Mouse (Mus musculus): ENCODE results near the gene Ctc1. TPM values are rescaled to one million over a fixed set of nuclear protein-coding genes. Genes with fewer than 3 reads are reported as not detected.
A peak's percentile ranks its signal among the peaks of the same experiment; 100 is the strongest.

Ctc1 gene
- total and polyA plus RNA-seq, 2 experiments from 2014 or later: 42.8 to 84.8 TPM

GRCm38 (mm10) chr11:69073951-69074775, 58.5 kb downstream of the Ctc1 start:
- 35% methylated on average over 6 of the region's 6 CpGs for WGBS
- Histone ChIP-seq H3K9me3 (ENCODE audit: low read length) (no peaks in the 10 kb centered on the region), H3K4me1 (ENCODE audit: insufficient read depth, low read length) (peaks cover 8% of the 10 kb centered on the region; the same call in 1 of the 2 replicates), H3K27me3 (ENCODE audit: insufficient read depth, low read length) (no peaks in the 10 kb centered on the region), H3K36me3 (ENCODE audit: insufficient read depth, low read length) (no peaks in the 10 kb centered on the region), H3K27ac (peak overlapping the region; percentile 97; the same call in 1 of the 2 replicates), H3K4me2 (ENCODE audit: low read depth, low read length) (peak overlapping the region; percentile 61; the same call in 1 of the 2 replicates), H3K9ac (replicated peaks; ENCODE audit: low read length) (0 out of 2 replicates have a peak overlapping the region, but pooled peaks have one; percentile 17), H3K4me3 (ENCODE audit: low read length) (no peak overlapping the region)
- no peak for ATAC-seq
- TF ChIP-seq CTCF (IDR thresholded peaks at IDR 0.05; ENCODE audit: low read depth): no peak
- DNase-seq (ENCODE audit: low spot score): no peak

DNA sequence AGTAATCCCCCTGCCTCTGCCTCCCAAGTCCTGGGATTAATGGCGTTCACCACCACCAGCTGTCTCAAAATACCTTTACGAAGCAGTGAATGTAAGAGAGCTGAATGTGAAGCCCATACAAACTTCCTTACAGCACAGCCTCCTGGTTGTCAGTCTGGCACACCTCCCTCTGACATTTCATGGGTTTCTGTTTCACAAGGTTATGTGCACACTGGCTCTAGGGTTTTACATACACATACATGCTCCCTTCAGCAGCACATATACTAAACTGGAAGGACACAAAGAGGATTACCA, 59.0 kb downstream of the Ctc1 start:
- DNase-seq (ENCODE audit: low spot score) (no peak), ATAC-seq (no peak)
- Histone ChIP-seq H3K4me2 (ENCODE audit: low read depth, low read length) (no peak overlapping the region), H3K4me3 (ENCODE audit: low read length) (no peak overlapping the region), H3K27ac (no peak overlapping the region), H3K9ac (replicated peaks; ENCODE audit: low read length) (no peak overlapping the region), H3K4me1 (ENCODE audit: insufficient read depth, low read length) (peaks cover 8% of the 10 kb centered on the region; the same call in 1 of the 2 replicates), H3K27me3 (ENCODE audit: insufficient read depth, low read length) (no peaks in the 10 kb centered on the region), H3K36me3 (ENCODE audit: insufficient read depth, low read length) (no peaks in the 10 kb centered on the region), H3K9me3 (ENCODE audit: low read length) (no peaks in the 10 kb centered on the region)
- TF ChIP-seq CTCF (IDR thresholded peaks at IDR 0.05; ENCODE audit: low read depth): no peak
- 45% methylated on average over 2 of the region's 2 CpGs for WGBS

GRCm38 (mm10) chr11:69075764-69076479, 60.2 kb downstream of the Ctc1 start:
- H3K36me3 ChIP-seq (ENCODE audit: insufficient read depth, low read length): no peaks in the 10 kb centered on the region
- no peak overlapping the region for H3K4me2 ChIP-seq (ENCODE audit: low read depth, low read length)
- no peak overlapping the region for H3K4me3 ChIP-seq (ENCODE audit: low read length)
- H3K27me3 ChIP-seq (ENCODE audit: insufficient read depth, low read length): no peaks in the 10 kb centered on the region
- ATAC-seq: no peak
- no peak for DNase-seq (ENCODE audit: low spot score)
- no peak overlapping the region for H3K27ac ChIP-seq
- TF ChIP-seq CTCF (IDR thresholded peaks at IDR 0.05; ENCODE audit: low read depth): no peak
- no peaks in the 10 kb centered on the region for H3K9me3 ChIP-seq (ENCODE audit: low read length)
- H3K9ac ChIP-seq (replicated peaks; ENCODE audit: low read length): no peak overlapping the region
- 48% methylated on average over 8 of the region's 9 CpGs for WGBS
- H3K4me1 ChIP-seq (ENCODE audit: insufficient read depth, low read length): peaks cover 6% of the 10 kb centered on the region; the same call in 1 of the 2 replicates

- TF ChIP-seq CTCF (IDR thresholded peaks at IDR 0.05; ENCODE audit: low read depth): no peak
- ATAC-seq (no peak), DNase-seq (ENCODE audit: low spot score) (peak; percentile 64)
These were observed 60.9 kb downstream of the Ctc1 start for GRCm38 (mm10) chr11:69076572-69076971.

DNA sequence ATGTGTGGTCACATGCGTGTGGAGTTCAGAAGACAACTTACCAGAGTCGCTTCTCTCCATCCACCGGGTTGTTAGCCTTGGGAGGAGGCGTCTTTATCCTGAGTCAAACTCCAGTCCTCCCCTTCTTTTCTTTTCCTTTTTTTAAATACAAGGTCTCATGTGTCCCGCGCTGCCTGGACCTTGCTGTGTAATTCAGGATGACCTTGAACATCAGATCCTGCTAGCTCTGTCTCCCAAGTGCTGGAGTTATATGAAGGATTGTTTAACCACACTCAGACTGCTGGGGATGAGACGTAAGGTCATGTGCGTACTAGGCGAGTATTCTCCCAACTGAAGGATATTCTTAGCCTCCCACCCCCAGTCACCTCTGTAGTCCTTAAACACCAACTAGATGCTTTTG, 61.6 kb downstream of the Ctc1 start:
- no peaks in the 10 kb centered on the region for H3K36me3 ChIP-seq (ENCODE audit: insufficient read depth, low read length)
- 90% methylated on average over 9 of the region's 9 CpGs for WGBS
- H3K4me1 ChIP-seq (ENCODE audit: insufficient read depth, low read length): no peaks in the 10 kb centered on the region; the same call in 1 of the 2 replicates
- no peak overlapping the region for H3K4me3 ChIP-seq (ENCODE audit: low read length)
- H3K9ac ChIP-seq (replicated peaks; ENCODE audit: low read length): no peak overlapping the region
- no peak overlapping the region for H3K27ac ChIP-seq
- no peak overlapping the region for H3K4me2 ChIP-seq (ENCODE audit: low read depth, low read length)
- TF ChIP-seq CTCF (IDR thresholded peaks at IDR 0.05; ENCODE audit: low read depth): no peak
- DNase-seq (ENCODE audit: low spot score): no peak
- no peak for ATAC-seq
- H3K9me3 ChIP-seq (ENCODE audit: low read length): no peaks in the 10 kb centered on the region
- H3K27me3 ChIP-seq (ENCODE audit: insufficient read depth, low read length): no peaks in the 10 kb centered on the region

More at GRCm38 (mm10) chr11:69076572-69076971, 60.9 kb downstream of the Ctc1 start:
- Histone ChIP-seq H3K4me3 (ENCODE audit: low read length) (no peak overlapping the region), H3K36me3 (ENCODE audit: insufficient read depth, low read length) (no peaks in the 10 kb centered on the region), H3K4me1 (ENCODE audit: insufficient read depth, low read length) (peaks cover under 1% of the 10 kb centered on the region; the same call in 1 of the 2 replicates), H3K27ac (no peak overlapping the region), H3K9me3 (ENCODE audit: low read length) (no peaks in the 10 kb centered on the region), H3K9ac (replicated peaks; ENCODE audit: low read length) (no peak overlapping the region), H3K27me3 (ENCODE audit: insufficient read depth, low read length) (no peaks in the 10 kb centered on the region), H3K4me2 (ENCODE audit: low read depth, low read length) (no peak overlapping the region)
- WGBS: 51% methylated on average over 5 of the region's 5 CpGs

DNA sequence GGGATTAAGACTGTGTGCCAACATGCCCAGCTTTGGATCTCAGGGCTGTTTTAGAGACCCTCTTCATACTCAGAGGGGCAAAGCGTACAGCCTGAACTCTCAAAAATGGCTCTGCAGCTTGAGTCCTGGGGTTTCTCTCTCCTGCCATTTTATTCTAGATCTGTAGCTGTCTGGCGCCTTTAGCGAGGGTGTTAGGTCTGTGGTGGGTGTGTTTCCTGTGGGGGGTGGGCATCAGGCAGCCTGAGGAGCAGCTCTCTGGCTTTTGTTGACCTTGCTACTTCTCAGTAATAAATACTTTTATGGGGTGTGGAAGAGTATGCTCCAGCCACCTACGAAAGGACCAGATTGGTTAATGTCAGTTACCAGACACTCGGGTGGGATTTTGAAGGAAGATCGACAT, 62.3 kb downstream of the Ctc1 start:
- no peaks in the 10 kb centered on the region for H3K36me3 ChIP-seq (ENCODE audit: insufficient read depth, low read length)
- no peak for TF ChIP-seq CTCF (IDR thresholded peaks at IDR 0.05; ENCODE audit: low read depth)
- no peak for ATAC-seq
- H3K27me3 ChIP-seq (ENCODE audit: insufficient read depth, low read length): no peaks in the 10 kb centered on the region
- H3K9ac ChIP-seq (replicated peaks; ENCODE audit: low read length): no peak overlapping the region
- no peak overlapping the region for H3K27ac ChIP-seq
- H3K4me1 ChIP-seq (ENCODE audit: insufficient read depth, low read length): no peaks in the 10 kb centered on the region
- 82% methylated on average over 6 of the region's 6 CpGs for WGBS
- no peak overlapping the region for H3K4me2 ChIP-seq (ENCODE audit: low read depth, low read length)
- no peak overlapping the region for H3K4me3 ChIP-seq (ENCODE audit: low read length)
- no peaks in the 10 kb centered on the region for H3K9me3 ChIP-seq (ENCODE audit: low read length)
- no peak for DNase-seq (ENCODE audit: low spot score)
